Mouse (Mus musculus) v-Abl transformed pro-B cells (cell line): ENCODE results near the gene Capg.

ENCODE experiments used
- in situ Hi-C, 2 experiments: fragments of 400-800 bp; cut with MboI; formaldehyde crosslinking; loops; one replicate each; pipeline ENCODE4 v1.15.1; 2025; ENCODE audit not compliant: unreplicated experiment in 2 of 2

Capg gene

GRCm38 (mm10) chr6:72600216-72600615 lies 56.0 kb downstream of the Capg start:
- in situ Hi-C loops = no loop called here

GRCm38 (mm10) chr6:72600771-72601170 lies 56.6 kb downstream of the Capg start:
- in situ Hi-C loops = no loop called here

- in situ Hi-C loops = no loop called here
Observed at GRCm38 (mm10) chr6:72601732-72602131, 57.5 kb downstream of the Capg start.

GRCm38 (mm10) chr6:72604066-72604465 lies 59.9 kb downstream of the Capg start:
- in situ Hi-C loops = no loop called here

GRCm38 (mm10) chr6:72607060-72607459 lies 62.9 kb downstream of the Capg start:
- in situ Hi-C loops = no loop called here

DNA sequence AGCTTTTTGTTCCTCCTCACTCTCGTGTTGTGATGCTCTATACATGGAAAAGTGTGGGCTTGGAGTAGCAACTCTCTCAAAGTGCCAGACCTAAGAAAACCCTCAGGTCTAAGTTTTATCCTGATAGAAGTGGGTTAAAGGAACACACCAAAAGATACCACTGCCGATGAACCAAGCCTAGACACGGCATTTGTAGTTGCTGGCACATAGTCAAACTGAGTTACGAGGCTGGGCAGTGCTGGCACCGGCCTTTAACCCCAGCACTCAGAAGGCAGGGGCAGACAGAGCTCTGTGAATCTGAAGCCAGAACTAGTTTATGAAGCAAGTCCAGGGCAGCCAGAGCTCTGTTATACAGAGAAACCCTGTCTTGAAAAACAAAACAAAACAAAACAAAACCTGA lies 63.5 kb downstream of the Capg start:
- in situ Hi-C loops = no loop called here

DNA sequence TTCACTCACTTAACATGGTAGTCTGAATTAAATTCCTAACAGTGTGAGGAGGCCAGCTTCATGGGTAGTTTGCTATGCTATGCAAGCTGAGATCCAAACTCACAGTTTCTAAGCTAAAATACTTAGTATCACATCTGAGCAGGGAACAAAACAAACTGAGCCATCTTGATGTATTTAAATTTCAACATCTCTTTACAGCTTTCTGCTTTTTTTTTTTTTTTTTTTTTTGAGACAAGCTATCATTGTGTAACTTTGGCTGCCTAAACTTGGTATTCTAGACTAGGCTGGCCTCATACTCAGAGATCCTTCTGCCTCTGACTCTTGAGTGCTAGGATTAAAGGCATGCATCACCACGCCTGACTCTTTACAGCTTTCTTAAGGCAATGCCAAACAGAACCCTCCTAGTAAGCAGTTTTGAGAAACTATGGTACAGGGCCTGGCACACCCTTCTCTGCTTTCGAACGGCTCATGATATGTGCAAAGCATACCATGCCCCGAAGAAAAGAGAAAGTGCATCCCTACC lies 64.5 kb downstream of the Capg start:
- in situ Hi-C loops = no loop called here

- in situ Hi-C loops = no loop called here
Observed at GRCm38 (mm10) chr6:72610261-72610660, 66.1 kb downstream of the Capg start.
